ENCODE assay signal across 17 mouse cellular contexts in genomic region chr3:31807741-31808140, GRCm38 (mm10).
"Had no signal": no experiment of that assay in that cellular context is flagged by ENCODE, and none has a peak within 500 bp of the region (broad histone marks: within the 10 kb centered on the region; RNA-seq: fewer than 3 reads in every experiment).

No protein-coding gene starts in this region.

- H3K9me3 ChIP-seq: liver, embryonic 13.5 days; midbrain, embryonic 12.5 days; midbrain, embryonic 15.5 days had no signal

- ATAC-seq: intestine, postnatal 0 days; midbrain, embryonic 15.5 days had no signal

- H3K27me3 ChIP-seq: liver, embryonic 13.5 days; midbrain, embryonic 12.5 days; midbrain, embryonic 15.5 days had no signal

- H3K4me2 ChIP-seq: liver, embryonic 13.5 days; midbrain, embryonic 12.5 days; midbrain, embryonic 15.5 days had no signal

- H3K4me3 ChIP-seq: left cerebral cortex, adult 2 months; liver, embryonic 13.5 days; midbrain, embryonic 12.5 days; midbrain, embryonic 15.5 days had no signal

- DNase-seq: kidney, adult 2 months; kidney, postnatal 10 days; layer of hippocampus, postnatal 36 days; liver, embryonic 13.5 days; lung, adult 2 months; lung, postnatal 14 days; lung, postnatal 4 days; right cerebral cortex, adult 18-20 months; right cerebral cortex, postnatal 14 days; right cerebral cortex, postnatal 4 days; thymus, adult 2 months; thymus, postnatal 14 days had no signal

- H3K36me3 ChIP-seq: liver, embryonic 13.5 days; midbrain, embryonic 12.5 days; midbrain, embryonic 15.5 days had no signal

- H3K27ac ChIP-seq: left cerebral cortex, adult 2 months; liver, embryonic 13.5 days; midbrain, embryonic 12.5 days; midbrain, embryonic 15.5 days; stomach, postnatal 0 days had no signal

- H3K9ac ChIP-seq: liver, embryonic 13.5 days; midbrain, embryonic 12.5 days; midbrain, embryonic 15.5 days had no signal

- H3K4me1 ChIP-seq: liver, embryonic 13.5 days; midbrain, embryonic 12.5 days; midbrain, embryonic 15.5 days had no signal
